Mouse (Mus musculus) midbrain, embryonic 10.5 days (tissue): ENCODE data around the gene Ccdc92b. TPM values are rescaled to one million over a fixed set of nuclear protein-coding genes. Genes with fewer than 3 reads are reported as not detected.

Experiments used
- DNase-seq: peaks from one replicate; pipeline ENCODE4 v3.0.0-alpha.2; 2017; ENCODE audit warnings: low spot score
- H3K27ac ChIP-seq: fragments of 300-500 bp; sonication (generic); replicated peaks from 2 replicates; pipeline ENCODE4 v1.5.1; 2016; ENCODE audit warnings: mild to moderate bottlenecking
- H3K27me3 ChIP-seq: fragments of 300-500 bp; sonication (generic); 2 replicates; pipeline ENCODE4 v1.6.1; 2016; ENCODE audit warnings: low read depth, mild to moderate bottlenecking; ENCODE audit not compliant: poor library complexity, severe bottlenecking
- H3K36me3 ChIP-seq: fragments of 300-500 bp; sonication (generic); 2 replicates; pipeline ENCODE4 v1.6.1; 2016; ENCODE audit warnings: mild to moderate bottlenecking, moderate library complexity
- H3K4me1 ChIP-seq: fragments of 300-500 bp; sonication (generic); 2 replicates; pipeline ENCODE4 v1.6.1; 2016
- H3K4me3 ChIP-seq: fragments of 300-500 bp; sonication (generic); 2 replicates; pipeline ENCODE4 v1.5.1; 2016; ENCODE audit warnings: mild to moderate bottlenecking, moderate library complexity
- H3K9me3 ChIP-seq: fragments of 300-500 bp; sonication (generic); replicated peaks from 2 replicates; pipeline ENCODE4 v1.6.1; 2016; ENCODE audit warnings: mild to moderate bottlenecking
- WGBS: fragments of 180-500 bp; shearing (Covaris S2); methylation state at CpG from one replicate; pipeline ENCODE4 v1.1.7; 2016; 5-methylcytosine and 5-hydroxymethylcytosine counted together
- polyA plus RNA-seq: library from polyadenylated mRNA; unstranded; fragments of >200 nt; fragmentation: Nextera tagmentation; extraction: Ambion mirVana; gene quantifications from 2 replicates; pipeline ENCODE4 v1.2.1, GENCODE M21; 2016

Ccdc92b gene
- polyA plus RNA-seq, 1 experiment from 2014 or later = 0.67 TPM

- 7% methylated on average over 1 of the region's 1 CpGs for WGBS
- Histone ChIP-seq H3K9me3 (no peaks in the 10 kb centered on the region), H3K36me3 (no peaks in the 10 kb centered on the region)
These were observed 29.3 kb downstream of the Ccdc92b start for GRCm38 (mm10) chr11:74648676-74649075.

GRCm38 (mm10) chr11:74649095-74649646 is 29.8 kb downstream of the Ccdc92b start, which contains the start of gene Cluh:
Cluh (plus strand) TSS chr11:74649495.
- H3K36me3 ChIP-seq = no peaks in the 10 kb centered on the region
- H3K27me3 ChIP-seq = peaks cover 5% of the 10 kb centered on the region; the same call in 1 of the 2 replicates
- WGBS = under 1% methylated on average over 58 of the region's 58 CpGs
- peak within 1 kb of the TSS; percentile 86 for H3K4me3 ChIP-seq
- H3K9me3 ChIP-seq = no peaks in the 10 kb centered on the region
- peak; percentile 96 for DNase-seq
- H3K4me1 ChIP-seq = peaks cover 54% of the 10 kb centered on the region
- peak within 1 kb of the TSS; percentile 89 for H3K27ac ChIP-seq

More at GRCm38 (mm10) chr11:74648676-74649075, 29.3 kb downstream of the Ccdc92b start:
- Histone ChIP-seq H3K27ac (peak overlapping the region; percentile 89), H3K4me1 (peaks cover 49% of the 10 kb centered on the region), H3K27me3 (peaks cover 9% of the 10 kb centered on the region; the same call in 1 of the 2 replicates), H3K4me3 (peak overlapping the region; percentile 86)
- no peak for DNase-seq

GRCm38 (mm10) chr11:74649647-74650551 is 30.5 kb downstream of the Ccdc92b start:
- Histone ChIP-seq H3K4me1 (peaks cover 55% of the 10 kb centered on the region), H3K9me3 (no peaks in the 10 kb centered on the region), H3K27ac (peak overlapping the region; percentile 89), H3K36me3 (no peaks in the 10 kb centered on the region), H3K4me3 (peak overlapping the region; percentile 86), H3K27me3 (no peaks in the 10 kb centered on the region; the same call in 1 of the 2 replicates)
- WGBS = 2% methylated on average over 53 of the region's 53 CpGs
- no peak for DNase-seq

GRCm38 (mm10) chr11:74650576-74651100 is 31.2 kb downstream of the Ccdc92b start:
- H3K9me3 ChIP-seq = no peaks in the 10 kb centered on the region
- no peaks in the 10 kb centered on the region for H3K36me3 ChIP-seq
- H3K27ac ChIP-seq = peak overlapping the region; percentile 89; the same call in 1 of the 2 replicates
- no peak for DNase-seq
- 67% methylated on average over 4 of the region's 4 CpGs for WGBS
- peaks cover 55% of the 10 kb centered on the region for H3K4me1 ChIP-seq
- peak overlapping the region; percentile 86 for H3K4me3 ChIP-seq
- H3K27me3 ChIP-seq = no peaks in the 10 kb centered on the region; the same call in 1 of the 2 replicates

- H3K27ac ChIP-seq = peak overlapping the region; percentile 53
- WGBS = 71% methylated on average over 4 of the region's 4 CpGs
- H3K36me3 ChIP-seq = peaks cover 20% of the 10 kb centered on the region
- no peak for DNase-seq
- no peaks in the 10 kb centered on the region; the same call in 1 of the 2 replicates for H3K27me3 ChIP-seq
- H3K4me3 ChIP-seq = peak overlapping the region; percentile 28
- H3K4me1 ChIP-seq = peaks cover 55% of the 10 kb centered on the region
- H3K9me3 ChIP-seq = peaks cover under 1% of the 10 kb centered on the region; the same call in 1 of the 2 replicates
These were observed 33.4 kb downstream of the Ccdc92b start for GRCm38 (mm10) chr11:74652791-74653191.

GRCm38 (mm10) chr11:74653385-74653784 is 34.0 kb downstream of the Ccdc92b start:
- peaks cover 25% of the 10 kb centered on the region for H3K36me3 ChIP-seq
- peaks cover 54% of the 10 kb centered on the region for H3K4me1 ChIP-seq
- WGBS = 78% methylated on average over 6 of the region's 6 CpGs
- no peak for DNase-seq
- H3K9me3 ChIP-seq = peaks cover 6% of the 10 kb centered on the region; the same call in 1 of the 2 replicates
- peak overlapping the region; percentile 53 for H3K27ac ChIP-seq
- 0 out of 2 replicates have a peak overlapping the region, but pooled peaks have one; percentile 28 for H3K4me3 ChIP-seq
- no peaks in the 10 kb centered on the region for H3K27me3 ChIP-seq

GRCm38 (mm10) chr11:74655941-74656340 is 36.5 kb downstream of the Ccdc92b start:
- no peak for DNase-seq
- Histone ChIP-seq H3K9me3 (peaks cover 6% of the 10 kb centered on the region; the same call in 1 of the 2 replicates), H3K27ac (no peak overlapping the region), H3K4me3 (no peak overlapping the region), H3K36me3 (peaks cover 51% of the 10 kb centered on the region), H3K27me3 (no peaks in the 10 kb centered on the region), H3K4me1 (peaks cover 34% of the 10 kb centered on the region)
- WGBS = 85% methylated on average over 3 of the region's 3 CpGs

- Histone ChIP-seq H3K36me3 (peaks cover 95% of the 10 kb centered on the region), H3K9me3 (peaks cover 6% of the 10 kb centered on the region; the same call in 1 of the 2 replicates), H3K27ac (no peak overlapping the region), H3K27me3 (no peaks in the 10 kb centered on the region), H3K4me1 (no peaks in the 10 kb centered on the region), H3K4me3 (no peak overlapping the region)
- 96% methylated on average over 13 of the region's 13 CpGs for WGBS
- no peak for DNase-seq
These were observed 40.9 kb downstream of the Ccdc92b start for GRCm38 (mm10) chr11:74660336-74660735.

- DNase-seq = no peak
- Histone ChIP-seq H3K27me3 (no peaks in the 10 kb centered on the region), H3K9me3 (peaks cover 6% of the 10 kb centered on the region; the same call in 1 of the 2 replicates), H3K4me1 (no peaks in the 10 kb centered on the region), H3K4me3 (no peak overlapping the region), H3K36me3 (peaks cover 100% of the 10 kb centered on the region), H3K27ac (no peak overlapping the region)
- 95% methylated on average over 19 of the region's 19 CpGs for WGBS
These were observed 42.2 kb downstream of the Ccdc92b start for GRCm38 (mm10) chr11:74661641-74662040.

GRCm38 (mm10) chr11:74662221-74662620 is 42.8 kb downstream of the Ccdc92b start:
- Histone ChIP-seq H3K27ac (no peak overlapping the region), H3K36me3 (peaks cover 100% of the 10 kb centered on the region), H3K4me3 (no peak overlapping the region), H3K4me1 (no peaks in the 10 kb centered on the region), H3K27me3 (no peaks in the 10 kb centered on the region), H3K9me3 (peaks cover 6% of the 10 kb centered on the region; the same call in 1 of the 2 replicates)
- 89% methylated on average over 6 of the region's 6 CpGs for WGBS
- DNase-seq = no peak

- WGBS = 90% methylated on average over 3 of the region's 3 CpGs
- Histone ChIP-seq H3K27ac (no peak overlapping the region), H3K4me3 (no peak overlapping the region), H3K27me3 (no peaks in the 10 kb centered on the region), H3K9me3 (no peaks in the 10 kb centered on the region), H3K36me3 (peaks cover 99% of the 10 kb centered on the region), H3K4me1 (no peaks in the 10 kb centered on the region)
- no peak for DNase-seq
These were observed 44.9 kb downstream of the Ccdc92b start for GRCm38 (mm10) chr11:74664279-74664678.

- Histone ChIP-seq H3K36me3 (peaks cover 99% of the 10 kb centered on the region), H3K27ac (no peak overlapping the region), H3K4me3 (no peak overlapping the region), H3K4me1 (no peaks in the 10 kb centered on the region), H3K27me3 (no peaks in the 10 kb centered on the region), H3K9me3 (no peaks in the 10 kb centered on the region)
- WGBS = 92% methylated on average over 8 of the region's 8 CpGs
- DNase-seq = no peak
These were observed 45.5 kb downstream of the Ccdc92b start for GRCm38 (mm10) chr11:74664906-74665305.
